Mouse (Mus musculus): ENCODE data around the gene Pawr.

DNA sequence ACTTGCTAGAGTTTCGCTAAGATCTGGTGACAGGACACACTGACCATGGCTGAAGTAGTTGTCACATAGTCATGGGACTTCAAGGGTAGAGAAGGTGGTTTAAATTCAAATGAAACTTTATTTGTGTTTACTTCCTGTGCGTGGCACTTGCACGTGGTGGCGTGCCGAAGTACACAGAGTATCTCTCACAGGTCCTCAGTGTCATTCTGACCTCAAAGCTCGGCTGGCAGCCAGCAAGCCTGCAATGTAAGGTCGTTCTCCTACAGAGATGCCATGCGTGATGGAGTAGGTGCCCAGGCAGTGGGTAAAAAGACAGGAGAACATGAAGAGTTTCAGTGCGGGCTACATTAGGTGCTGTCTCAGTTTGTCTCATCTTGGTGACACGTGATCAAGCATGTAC, 48.8 kb downstream of the Pawr start:
- TF ChIP-seq CTCF (IDR thresholded peaks at IDR 0.05; ENCODE audit: low read depth) (no peak), EP300 (IDR thresholded peaks at IDR 0.05; ENCODE audit: low read depth) (no peak)

All from heart, postnatal 0 days (tissue).